Comparison of ENCODE assay signal across 17 mouse cellular contexts in genomic region chr7:130640681-130641080, GRCm38 (mm10).
DNase-seq lines count a peak whose midpoint lies in the region; ATAC-seq lines count a peak whose summit lies in the region.
"Had no signal": no experiment of that assay in that cellular context is flagged by ENCODE, and none has a peak within 500 bp of the region (broad histone marks: within the 10 kb centered on the region; RNA-seq: fewer than 3 reads in every experiment).

No protein-coding gene starts in this region.

- no peaks in the 10 kb centered on the region for H3K27me3 ChIP-seq in heart, embryonic 15.5 days
- no peaks in the 10 kb centered on the region for H3K27me3 ChIP-seq in embryonic facial prominence, embryonic 15.5 days
- no peaks in the 10 kb centered on the region for H3K27me3 ChIP-seq in hindbrain, embryonic 11.5 days (ENCODE audit: control insufficient read depth, insufficient read depth, low read length)
- H3K27me3 ChIP-seq: heart, embryonic 13.5 days had no signal

- 71% methylated on average over 9 of the region's 9 CpGs for WGBS in heart, embryonic 15.5 days
- 66% methylated on average over 9 of the region's 9 CpGs for WGBS in embryonic facial prominence, embryonic 15.5 days
- WGBS in hindbrain, embryonic 11.5 days = 88% methylated on average over 9 of the region's 9 CpGs

- H3K9me3 ChIP-seq in heart, embryonic 15.5 days (replicated peaks) = no peaks in the 10 kb centered on the region
- no peaks in the 10 kb centered on the region for H3K9me3 ChIP-seq in embryonic facial prominence, embryonic 15.5 days (replicated peaks)
- no peaks in the 10 kb centered on the region for H3K9me3 ChIP-seq in hindbrain, embryonic 11.5 days (ENCODE audit: control insufficient read depth, low read length)
- H3K9me3 ChIP-seq: heart, embryonic 13.5 days; liver, embryonic 15.5 days; midbrain, embryonic 13.5 days had no signal

- no peak overlapping the region for H3K9ac ChIP-seq in heart, embryonic 15.5 days
- H3K9ac ChIP-seq in embryonic facial prominence, embryonic 15.5 days = no peak overlapping the region
- H3K9ac ChIP-seq in hindbrain, embryonic 11.5 days (ENCODE audit: low read depth, low read length) = no peak overlapping the region
- H3K9ac ChIP-seq: heart, embryonic 13.5 days; hindbrain, embryonic 14.5 days; liver, embryonic 15.5 days; midbrain, embryonic 13.5 days had no signal

- H3K4me3 ChIP-seq in heart, embryonic 15.5 days = no peak overlapping the region
- H3K4me3 ChIP-seq in embryonic facial prominence, embryonic 15.5 days (replicated peaks) = no peak overlapping the region
- no peak overlapping the region for H3K4me3 ChIP-seq in hindbrain, embryonic 11.5 days (ENCODE audit: low read depth, low read length)
- H3K4me3 ChIP-seq: heart, embryonic 13.5 days; layer of hippocampus, adult 2 months; liver, embryonic 15.5 days; midbrain, embryonic 13.5 days had no signal

- H3K36me3 ChIP-seq in heart, embryonic 15.5 days = no peaks in the 10 kb centered on the region
- H3K36me3 ChIP-seq in embryonic facial prominence, embryonic 15.5 days = no peaks in the 10 kb centered on the region
- no peaks in the 10 kb centered on the region for H3K36me3 ChIP-seq in hindbrain, embryonic 11.5 days (ENCODE audit: control insufficient read depth, insufficient read depth, low read length)
- H3K36me3 ChIP-seq: heart, embryonic 13.5 days; liver, embryonic 15.5 days; midbrain, embryonic 13.5 days had no signal

- no peak for ATAC-seq in heart, embryonic 15.5 days (replicated peaks; ENCODE audit: insufficient number of reproducible peaks, insufficient read depth, low FRiP score, low read depth)
- ATAC-seq in embryonic facial prominence, embryonic 15.5 days (ENCODE audit: insufficient number of reproducible peaks, low FRiP score, low TSS enrichment, low read depth) = no peak
- no peak for ATAC-seq in hindbrain, embryonic 11.5 days (ENCODE audit: low FRiP score)
- ATAC-seq in monocyte, adult 5-6 weeks (replicated peaks; ENCODE audit: insufficient number of reproducible peaks, low FRiP score, low TSS enrichment, poor library complexity, severe bottlenecking) = no peak
- ATAC-seq: midbrain, embryonic 13.5 days had no signal

- H3K27ac ChIP-seq in heart, embryonic 15.5 days = peak overlapping the region; percentile 49
- H3K27ac ChIP-seq in embryonic facial prominence, embryonic 15.5 days (replicated peaks) = peak overlapping the region; percentile 36; the same call in 1 of the 2 replicates
- no peak overlapping the region for H3K27ac ChIP-seq in hindbrain, embryonic 11.5 days (ENCODE audit: low read depth, low read length)
- H3K27ac ChIP-seq: heart, embryonic 13.5 days; hindbrain, embryonic 14.5 days; layer of hippocampus, adult 2 months; liver, embryonic 15.5 days; midbrain, embryonic 13.5 days had no signal

- DNase-seq in heart, postnatal 14 days = no peak
- DNase-seq in 3T3-L1 (ENCODE audit: low read depth, low spot score) = peak; percentile 68
- DNase-seq in lung, postnatal 25 days (ENCODE audit: low spot score) = peak; percentile 86
- DNase-seq in hindbrain, embryonic 11.5 days (ENCODE audit: low spot score) = no peak
- DNase-seq in cerebellum, adult 9-10 months = no peak
- DNase-seq: adrenal gland, adult 8-10 months; gastrocnemius, postnatal 10 days; spleen, adult 18-20 months; thymus, adult 2 months had no signal

- intact Hi-C loops in heart, postnatal 14 days (cut with DNase I) = no loop called here

- H3K4me2 ChIP-seq in heart, embryonic 15.5 days = no peak overlapping the region
- H3K4me2 ChIP-seq in embryonic facial prominence, embryonic 15.5 days (replicated peaks) = no peak overlapping the region
- H3K4me2 ChIP-seq in hindbrain, embryonic 11.5 days (replicated peaks; ENCODE audit: low read depth, low read length) = no peak overlapping the region
- H3K4me2 ChIP-seq: heart, embryonic 13.5 days; hindbrain, embryonic 14.5 days; liver, embryonic 15.5 days; midbrain, embryonic 13.5 days had no signal

- H3K4me1 ChIP-seq in heart, embryonic 15.5 days (replicated peaks) = peaks cover 48% of the 10 kb centered on the region
- peaks cover 35% of the 10 kb centered on the region for H3K4me1 ChIP-seq in embryonic facial prominence, embryonic 15.5 days
- H3K4me1 ChIP-seq in hindbrain, embryonic 11.5 days (replicated peaks; ENCODE audit: control insufficient read depth, insufficient read depth, low read length) = no peaks in the 10 kb centered on the region; the same call in 1 of the 2 replicates

Comparison
In these comparisons a context has a peak if more than half of its experiments do, and no peak if none do; other contexts are left out.
1. DNase-seq: peak in 3T3-L1 (single experiment) and lung, postnatal 25 days (single experiment); none in heart, postnatal 14 days (0 of 2), hindbrain, embryonic 11.5 days (single experiment) and cerebellum, adult 9-10 months (single experiment).